Mouse (Mus musculus) adrenal gland (tissue): ENCODE results near the gene Serpind1.

Source experiments
- intact Hi-C: fragments of 180-260 bp; cut with DNase I; formaldehyde crosslinking; loops from one replicate; pipeline ENCODE4 v1.15.1; 2025
- long read RNA-seq, 2 experiments: library from polyadenylated mRNA; unstranded; transcript quantifications; one replicate each; pipeline ENCODE4 v2.0.0; 2020; ENCODE audit warnings: borderline replicate concordance in 1 of 2; ENCODE audit not compliant: insufficient replicate concordance in 1 of 2

The Serpind1 gene
- long read RNA-seq, experiment 1, partial matches to known transcripts, result 2 of 2 reads
- long read RNA-seq, experiment 1, other reads (novel, unspliced or antisense), result 0 of 2 reads
- long read RNA-seq, experiment 2, result 0 reads

DNA sequence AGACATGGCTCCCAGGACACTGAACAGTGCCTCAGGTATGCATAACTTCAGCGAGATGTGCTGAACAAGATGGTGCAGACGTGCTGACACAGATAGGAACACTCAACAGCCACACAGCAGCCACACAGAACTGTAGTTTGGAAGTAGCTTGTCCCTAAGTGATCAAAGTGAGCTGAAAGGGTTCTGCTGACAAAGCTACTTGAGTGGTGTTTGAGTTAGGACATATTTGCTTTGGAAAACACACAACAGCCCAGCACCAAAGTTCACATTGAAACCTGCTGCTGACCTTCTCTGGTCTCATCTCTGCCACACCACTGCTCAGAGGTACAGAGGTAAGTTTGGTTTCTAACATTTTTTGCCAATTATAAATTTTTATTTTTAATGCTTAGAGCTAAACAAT is at the start of gene Serpind1:
Gene Serpind1, plus strand, starts transcription at position 256 of the 400 bp plus-strand sequence.
- intact Hi-C loops, result no loop called here

DNA sequence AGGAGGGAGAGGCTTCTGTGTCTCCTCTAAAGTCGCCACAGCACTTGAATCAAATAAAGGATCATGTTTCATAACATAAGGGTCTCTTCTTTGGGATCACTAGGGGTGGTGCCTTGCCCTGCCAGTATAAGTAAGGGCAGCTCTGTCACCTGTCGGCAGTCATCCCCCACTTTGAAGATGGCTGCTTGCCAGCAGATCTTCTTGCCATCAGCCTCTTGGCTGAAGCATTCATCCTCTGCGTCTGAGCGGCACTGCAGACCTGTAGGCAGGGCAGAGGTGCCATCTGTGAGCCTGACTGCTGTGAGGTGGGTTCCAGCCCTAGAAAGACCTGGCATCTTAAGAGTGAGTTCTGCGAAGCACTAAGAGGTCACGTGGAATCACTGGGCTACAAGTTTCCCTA is 48.0 kb upstream of the Serpind1 start:
- intact Hi-C loops, result loop anchor here (5.0 kb wide), 1 partner anchor 151 kb away; the partner anchor contains the start of gene Sdf2l1

DNA sequence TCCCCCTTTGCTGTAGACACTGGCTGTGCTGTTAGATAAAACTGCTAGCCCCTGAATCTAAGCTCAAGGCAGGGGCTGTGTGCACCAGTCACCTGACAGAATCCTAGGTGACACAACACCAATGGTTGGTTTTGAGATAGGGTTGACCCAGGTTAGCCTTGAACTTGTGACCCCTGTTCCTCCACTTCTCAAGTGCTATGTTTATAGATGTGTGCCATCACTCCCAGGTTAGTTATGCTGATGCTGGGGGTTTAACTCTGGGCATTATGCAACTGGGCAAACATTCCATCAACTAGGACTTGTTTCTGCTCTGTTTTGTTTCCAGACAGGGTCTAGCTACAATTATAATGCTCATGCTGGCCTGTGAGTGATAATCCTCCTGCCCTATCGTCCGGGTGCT is 44.1 kb upstream of the Serpind1 start:
- intact Hi-C loops, result no loop called here

GRCm38 (mm10) chr16:17291016-17291415 is 40.2 kb upstream of the Serpind1 start:
- intact Hi-C loops, result no loop called here

DNA sequence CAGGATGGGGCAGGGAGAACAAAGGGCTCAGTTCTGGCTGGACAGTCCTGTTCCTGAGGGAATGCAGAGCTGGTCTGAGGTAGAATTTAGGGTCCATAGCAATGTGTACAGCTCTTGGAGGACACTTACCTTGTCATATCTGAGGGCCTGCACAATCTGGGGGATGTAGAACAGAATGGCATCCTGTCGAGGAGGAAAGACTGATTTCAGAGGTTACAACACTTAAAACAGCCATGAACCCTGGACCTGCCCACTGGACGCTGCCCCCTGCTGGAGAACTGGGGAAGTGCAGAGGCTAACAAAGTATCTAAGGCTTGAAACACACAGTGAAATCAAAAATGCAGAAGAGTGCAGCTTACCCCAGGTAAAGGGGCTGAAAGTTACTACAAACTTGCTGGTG is 38.4 kb upstream of the Serpind1 start:
- intact Hi-C loops, result no loop called here

GRCm38 (mm10) chr16:17300818-17301217 is 30.4 kb upstream of the Serpind1 start:
- intact Hi-C loops, result no loop called here

DNA sequence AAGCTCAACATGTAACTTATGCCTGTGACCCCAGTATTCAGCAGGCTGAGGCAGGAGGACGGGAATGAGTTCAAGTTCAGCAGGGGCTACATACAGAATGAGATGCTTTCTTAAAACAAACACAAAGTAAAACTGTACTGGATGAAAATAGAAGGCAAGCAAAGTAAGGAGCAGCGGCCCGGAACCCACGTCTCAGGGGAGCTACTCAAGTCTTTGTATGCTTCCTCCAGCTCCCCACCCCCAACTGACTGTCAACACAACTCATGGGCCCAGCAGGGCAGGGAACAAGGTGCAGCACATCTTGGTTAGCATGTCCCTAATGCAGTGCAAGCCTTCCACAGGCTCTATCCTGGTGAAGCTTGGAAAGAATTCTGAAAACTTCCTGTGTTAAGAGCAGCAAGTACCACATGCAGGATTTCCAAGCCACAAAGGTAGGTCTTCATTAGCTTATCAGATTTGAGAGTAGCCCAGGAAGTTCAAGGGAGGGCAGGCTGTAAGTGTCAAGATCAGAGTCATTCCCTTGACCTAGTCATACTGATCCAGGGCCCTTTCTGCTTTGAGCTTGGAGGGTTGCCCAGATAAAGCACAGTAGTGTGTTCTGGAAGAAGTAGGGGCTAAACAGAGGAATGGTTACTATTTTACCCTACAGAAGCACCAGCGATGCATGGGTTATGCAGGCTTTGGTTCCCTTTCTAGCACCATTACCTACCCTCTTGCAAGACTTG is 27.5 kb upstream of the Serpind1 start:
- intact Hi-C loops, result no loop called here

- intact Hi-C loops, result no loop called here
Measured at GRCm38 (mm10) chr16:17307461-17307860, 23.7 kb upstream of the Serpind1 start.

GRCm38 (mm10) chr16:17309036-17309435 is 22.1 kb upstream of the Serpind1 start:
- intact Hi-C loops, result no loop called here

DNA sequence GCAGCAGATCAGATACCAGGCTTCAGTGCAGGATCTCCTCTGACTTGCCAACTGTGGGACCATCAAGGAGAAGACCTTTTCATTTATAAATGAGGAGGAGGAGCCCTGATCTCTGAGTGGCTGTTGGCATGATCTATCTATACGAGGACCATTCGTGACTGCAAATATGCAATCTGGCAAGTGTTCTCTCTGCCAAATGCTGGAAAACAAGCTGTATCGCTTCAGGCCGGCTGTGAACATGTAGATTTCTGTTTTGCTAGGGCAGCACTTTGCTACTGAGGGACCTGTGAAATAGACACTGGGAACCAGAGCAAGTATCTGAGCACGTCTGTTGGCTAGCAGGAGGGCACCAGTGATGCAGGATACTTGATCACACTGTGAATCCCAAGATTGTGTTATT is 18.6 kb upstream of the Serpind1 start:
- intact Hi-C loops, result no loop called here

DNA sequence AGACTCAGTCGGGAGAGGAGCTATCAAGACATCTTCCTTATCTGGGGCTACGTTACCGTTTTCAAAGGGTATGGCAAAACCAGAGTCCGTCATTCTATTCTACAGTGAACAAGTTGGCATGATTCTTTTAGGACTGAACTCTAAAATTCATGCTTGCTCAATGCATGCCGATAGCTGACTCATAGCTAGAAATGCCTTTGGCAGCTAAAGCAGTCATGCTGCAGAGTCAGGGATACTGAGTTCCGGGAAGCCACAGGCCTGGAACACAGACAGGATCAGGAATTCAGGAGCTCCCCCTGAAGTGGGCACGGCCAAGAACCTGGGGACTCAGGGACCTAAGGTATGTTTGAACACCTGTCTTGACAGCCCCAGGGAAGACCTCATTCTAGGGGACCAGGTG is 14.6 kb upstream of the Serpind1 start:
- intact Hi-C loops, result no loop called here

DNA sequence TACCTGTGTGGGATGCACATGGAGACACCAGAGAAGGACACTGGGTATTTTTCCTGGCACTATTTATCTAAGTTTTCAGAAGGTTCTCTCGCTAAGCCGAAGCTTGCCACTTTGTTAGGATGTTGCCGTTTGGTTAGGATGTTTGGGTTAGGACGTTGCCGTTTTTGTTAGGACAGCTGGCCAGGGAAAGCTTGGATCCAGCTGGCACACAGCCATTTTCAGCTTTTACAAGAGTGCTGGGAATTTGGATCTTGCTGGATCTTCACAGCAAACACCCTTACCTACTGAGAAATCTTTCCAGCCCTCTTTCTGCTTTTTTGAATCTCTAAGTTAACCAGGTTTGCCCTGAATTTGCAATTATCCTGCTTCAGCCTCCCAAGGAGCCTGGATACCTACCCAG is 9.7 kb upstream of the Serpind1 start:
- intact Hi-C loops, result no loop called here

- intact Hi-C loops, result no loop called here
Measured at GRCm38 (mm10) chr16:17324745-17325144, 6.4 kb upstream of the Serpind1 start.

- intact Hi-C loops, result no loop called here
Measured at GRCm38 (mm10) chr16:17326064-17326463, 5.1 kb upstream of the Serpind1 start.

DNA sequence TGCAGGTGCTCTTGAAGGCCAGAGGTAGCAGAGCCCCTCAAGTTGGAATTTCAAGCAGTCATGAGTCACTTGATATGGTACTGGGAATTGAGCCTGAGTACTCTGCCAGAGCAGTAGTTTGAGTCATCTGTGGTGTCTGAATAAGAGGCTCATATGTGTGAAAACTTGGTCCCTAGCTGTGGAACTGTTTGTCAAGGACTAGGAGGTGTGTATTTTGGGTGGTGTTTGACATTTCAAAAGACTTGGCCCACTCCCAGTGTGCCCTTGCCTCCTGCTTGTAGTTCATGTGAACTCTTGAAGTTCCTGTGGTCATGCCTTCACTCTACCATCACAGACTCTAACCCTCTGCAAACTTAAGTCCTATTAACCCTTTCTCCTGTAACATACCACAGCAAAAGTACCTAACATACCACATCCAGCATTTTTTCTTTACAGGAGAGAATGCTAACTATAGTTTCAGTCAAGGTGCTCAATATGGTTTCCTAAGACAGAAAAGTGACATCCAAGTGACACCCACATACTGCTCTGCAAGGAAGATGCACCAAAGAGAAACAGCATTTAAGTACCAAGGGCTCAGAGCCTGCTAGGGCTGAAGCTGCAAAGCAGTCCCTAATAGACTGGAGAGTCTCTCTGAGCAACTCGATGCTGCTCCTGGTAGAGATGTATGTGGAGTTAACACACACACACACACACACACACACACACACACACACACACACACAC is 1.2 kb upstream of the Serpind1 start:
- intact Hi-C loops, result no loop called here

- intact Hi-C loops, result no loop called here
Measured at GRCm38 (mm10) chr16:17331855-17332254, 684 bp downstream of the Serpind1 start.

DNA sequence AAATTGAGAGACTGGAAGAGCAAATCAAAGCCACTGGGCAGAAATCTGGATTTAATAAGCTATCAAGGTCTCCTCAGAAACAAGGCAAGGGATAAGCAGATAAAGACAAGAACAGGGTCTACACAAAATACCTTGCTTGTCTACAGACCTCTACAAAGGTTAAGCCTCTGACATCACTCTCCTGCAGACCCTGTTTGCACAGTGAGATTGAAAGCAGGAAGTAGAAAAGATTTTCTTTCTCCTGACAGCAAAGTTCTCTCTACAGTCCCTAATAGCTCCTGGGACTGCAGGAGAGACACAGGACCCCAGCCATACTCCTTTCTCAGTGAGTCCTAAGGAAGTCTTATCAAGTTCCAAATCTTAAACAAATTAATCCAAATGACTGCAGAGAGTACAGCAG is 3.4 kb downstream of the Serpind1 start:
- intact Hi-C loops, result no loop called here

- intact Hi-C loops, result no loop called here
Measured at GRCm38 (mm10) chr16:17336089-17336488, 4.9 kb downstream of the Serpind1 start.

GRCm38 (mm10) chr16:17339701-17340100 is 8.5 kb downstream of the Serpind1 start:
- intact Hi-C loops, result no loop called here

DNA sequence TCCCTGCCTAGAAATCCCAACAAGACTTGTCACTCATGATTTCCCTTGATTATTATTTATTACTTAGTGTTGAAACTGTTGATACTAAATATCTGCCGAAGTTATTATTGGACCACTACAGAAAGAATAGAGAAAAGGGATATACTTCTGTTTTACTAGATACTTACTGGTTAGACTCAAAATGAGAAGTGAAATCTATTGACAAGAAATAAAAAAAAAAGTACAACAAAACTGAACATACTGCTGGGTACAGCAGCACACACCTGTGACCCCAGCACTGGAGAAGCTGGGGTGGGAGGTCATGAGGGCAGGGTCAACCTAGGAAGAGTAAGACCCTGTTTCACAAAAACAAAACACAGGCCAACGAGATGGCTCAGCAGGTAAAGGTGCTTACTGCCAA is 9.5 kb downstream of the Serpind1 start:
- intact Hi-C loops, result no loop called here

GRCm38 (mm10) chr16:17341847-17342246 is 10.7 kb downstream of the Serpind1 start:
- intact Hi-C loops, result no loop called here

- intact Hi-C loops, result no loop called here
Measured at GRCm38 (mm10) chr16:17345141-17345812, 14.1 kb downstream of the Serpind1 start.
